Mouse (Mus musculus) cortical plate, adult 2 months (tissue): ENCODE results near the gene Prss34. TPM values are rescaled to one million over a fixed set of nuclear protein-coding genes. Genes with fewer than 3 reads are reported as not detected.

Experiments used
- H3K27ac ChIP-seq: fragments of 200-500 bp; 2 replicates; pipeline ENCODE4 v1.5.1; 2012; ENCODE audit warnings: low read length, control low read depth, inconsistent platforms; ENCODE audit not compliant: insufficient read depth
- H3K4me1 ChIP-seq: fragments of 200-500 bp; 2 replicates; pipeline ENCODE4 v1.6.1; 2011; ENCODE audit warnings: low read length; ENCODE audit not compliant: control insufficient read depth, insufficient read depth
- H3K4me3 ChIP-seq: fragments of 200-500 bp; 2 replicates; pipeline ENCODE4 v1.5.1; 2011; ENCODE audit warnings: mild to moderate bottlenecking, low read length, control low read depth; ENCODE audit not compliant: insufficient read depth
- CTCF ChIP-seq: fragments of 200-500 bp; IDR thresholded peaks from 2 replicates; pipeline ENCODE4 v1.5.1; 2011; ENCODE audit warnings: mild to moderate bottlenecking, control low read depth, low read length; ENCODE audit not compliant: insufficient read depth; ENCODE audit errors: extremely low read depth
- POLR2A ChIP-seq: fragments of 200-500 bp; IDR thresholded peaks from 2 replicates; pipeline ENCODE4 v1.6.1; 2011; ENCODE audit warnings: mild to moderate bottlenecking, low read length, control low read depth; ENCODE audit not compliant: insufficient read depth; ENCODE audit errors: extremely low read depth
- polyA plus RNA-seq: library from polyadenylated mRNA; depleted of rRNA; stranded (reverse); fragments of >200 nt; gene quantifications from 2 replicates; pipeline ENCODE4 v1.2.3, GENCODE M21; 2012

The Prss34 gene
- polyA plus RNA-seq, 1 experiment, result not detected

- Histone ChIP-seq H3K4me3 (peak overlapping the region; percentile 78), H3K4me1 (peaks cover 6% of the 10 kb centered on the region; the same call in 1 of the 2 replicates), H3K27ac (peak overlapping the region; percentile 100)
- TF ChIP-seq CTCF (no peak), POLR2A (no peak)
These were observed 25.1 kb upstream of the Prss34 start for GRCm38 (mm10) chr17:25272951-25273705.

GRCm38 (mm10) chr17:25273706-25274501, 24.3 kb upstream of the Prss34 start:
- TF ChIP-seq CTCF, result 0 out of 2 replicates have a peak, but pooled peaks have one; percentile 13
- no peak for TF ChIP-seq POLR2A
- Histone ChIP-seq H3K27ac (peak overlapping the region; percentile 100), H3K4me3 (peak overlapping the region; percentile 78), H3K4me1 (peaks cover 6% of the 10 kb centered on the region; the same call in 1 of the 2 replicates)

- TF ChIP-seq POLR2A (no peak), CTCF (no peak)
- H3K27ac ChIP-seq, result peak within 1 kb of the TSS; percentile 100
- peaks cover 6% of the 10 kb centered on the region; the same call in 1 of the 2 replicates for H3K4me1 ChIP-seq
- peak within 1 kb of the TSS; percentile 78 for H3K4me3 ChIP-seq
These were observed 23.4 kb upstream of the Prss34 start, which contains the start of gene Ube2i for GRCm38 (mm10) chr17:25274571-25275346. Gene Ube2i, minus strand, starts transcription at chr17:25274622.

GRCm38 (mm10) chr17:25275833-25276232, 22.4 kb upstream of the Prss34 start:
- TF ChIP-seq POLR2A (no peak), CTCF (no peak)
- Histone ChIP-seq H3K4me1 (peaks cover 6% of the 10 kb centered on the region; the same call in 1 of the 2 replicates), H3K27ac (no peak overlapping the region), H3K4me3 (no peak overlapping the region)

- no peak overlapping the region for H3K4me3 ChIP-seq
- no peaks in the 10 kb centered on the region for H3K4me1 ChIP-seq
- TF ChIP-seq CTCF (no peak), POLR2A (no peak)
- H3K27ac ChIP-seq, result no peak overlapping the region
These were observed 16.1 kb upstream of the Prss34 start for GRCm38 (mm10) chr17:25282133-25282532.

GRCm38 (mm10) chr17:25285033-25285432, 13.2 kb upstream of the Prss34 start:
- Histone ChIP-seq H3K27ac (no peak overlapping the region), H3K4me3 (no peak overlapping the region), H3K4me1 (no peaks in the 10 kb centered on the region)
- TF ChIP-seq CTCF (peak; percentile 91), POLR2A (no peak)

GRCm38 (mm10) chr17:25288842-25289241, 9.4 kb upstream of the Prss34 start:
- Histone ChIP-seq H3K4me1 (no peaks in the 10 kb centered on the region), H3K4me3 (no peak overlapping the region), H3K27ac (no peak overlapping the region)
- TF ChIP-seq POLR2A (no peak), CTCF (peak; percentile 80)

- TF ChIP-seq CTCF, result no peak
- no peak for TF ChIP-seq POLR2A
- no peak overlapping the region for H3K4me3 ChIP-seq
- no peaks in the 10 kb centered on the region for H3K4me1 ChIP-seq
- no peak overlapping the region for H3K27ac ChIP-seq
These were observed 7.8 kb upstream of the Prss34 start for GRCm38 (mm10) chr17:25290411-25290810.

- no peaks in the 10 kb centered on the region for H3K4me1 ChIP-seq
- H3K27ac ChIP-seq, result no peak overlapping the region
- no peak overlapping the region for H3K4me3 ChIP-seq
- TF ChIP-seq CTCF (no peak), POLR2A (no peak)
These were observed 4.7 kb upstream of the Prss34 start for GRCm38 (mm10) chr17:25293495-25293894.
